Mouse (Mus musculus) retina, postnatal 7 days (tissue): ENCODE results near the gene Ntm.

Source experiments
- DNase-seq: peaks from one replicate; pipeline ENCODE4 v3.0.0-alpha.2; 2012; ENCODE audit warnings: low read depth, low spot score

Gene Ntm

DNA sequence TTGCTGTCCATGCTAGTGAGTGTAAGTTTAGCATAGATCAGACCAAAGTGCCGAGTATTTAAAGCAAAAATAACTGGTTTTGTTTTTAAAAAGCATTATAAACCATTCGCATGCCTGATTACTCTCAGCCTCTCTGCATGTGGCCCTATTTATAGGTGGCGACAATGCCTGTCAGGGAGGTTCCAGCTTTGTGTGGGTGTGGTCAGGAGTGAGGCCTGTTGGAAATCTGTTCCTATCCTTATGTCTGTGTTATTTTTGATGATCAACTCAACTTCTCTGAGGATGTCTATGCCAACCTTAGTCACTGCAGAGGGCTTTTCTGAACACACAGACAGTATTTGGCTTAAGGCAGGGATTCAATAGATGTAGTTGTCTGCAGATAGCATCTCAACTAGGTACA, 78.9 kb downstream of the Ntm start:
- no peak for DNase-seq

DNA sequence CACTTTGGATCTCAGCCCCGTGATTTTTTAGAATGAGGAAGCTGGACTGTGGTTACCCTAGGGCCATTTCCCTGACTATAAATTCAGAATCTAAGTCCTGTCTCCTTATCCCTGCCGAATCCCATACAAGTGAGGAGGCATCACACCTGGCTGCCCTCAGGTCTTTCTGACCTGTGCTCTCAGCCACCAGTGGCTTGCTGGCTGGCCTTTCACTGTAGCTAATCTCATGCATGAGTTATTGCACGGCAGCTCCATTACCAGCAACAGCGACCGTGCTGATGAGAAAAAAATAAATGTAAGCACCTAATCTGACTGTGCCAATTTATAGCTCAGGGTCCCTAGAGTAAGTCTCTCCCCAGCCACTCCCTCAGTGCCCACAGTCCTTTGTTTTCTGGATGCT, 81.3 kb downstream of the Ntm start:
- DNase-seq, result no peak

DNA sequence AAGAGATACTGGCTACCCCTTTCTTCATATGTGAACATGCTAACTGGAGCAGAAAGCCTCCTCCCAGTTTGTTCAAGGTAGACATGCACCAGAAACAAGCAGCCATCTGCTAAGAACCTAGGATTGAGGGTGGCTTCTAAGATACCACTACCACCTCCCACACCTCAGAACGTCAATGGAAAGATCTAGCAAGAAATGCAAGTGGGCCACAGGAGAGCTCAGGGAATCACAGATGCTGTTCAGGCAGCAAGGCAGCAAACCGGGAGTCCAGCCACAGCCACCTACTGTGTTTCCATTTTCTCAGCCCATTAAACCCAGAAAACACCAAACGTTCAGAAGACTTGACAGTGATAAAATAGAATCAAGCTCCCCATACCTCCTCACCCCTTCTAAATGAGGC, 85.4 kb downstream of the Ntm start:
- no peak for DNase-seq

DNA sequence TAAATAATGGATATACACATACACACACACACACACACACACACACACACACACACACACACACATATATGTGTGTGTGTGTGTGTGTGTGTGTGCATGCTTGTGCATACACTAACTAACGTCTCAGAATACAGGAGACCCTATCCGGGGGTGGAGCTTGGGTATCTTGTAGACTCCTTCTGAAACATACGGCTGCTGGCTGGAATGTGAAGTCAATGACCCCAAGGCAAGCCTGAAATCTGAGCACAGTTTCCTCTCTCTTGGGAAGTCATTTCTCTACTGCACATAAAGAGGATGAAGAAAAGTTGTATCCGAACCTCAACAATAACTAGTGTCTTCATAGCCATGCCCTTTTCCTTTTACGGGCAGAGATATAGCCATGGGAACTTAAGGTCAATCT, 95.2 kb downstream of the Ntm start:
- DNase-seq, result no peak

DNA sequence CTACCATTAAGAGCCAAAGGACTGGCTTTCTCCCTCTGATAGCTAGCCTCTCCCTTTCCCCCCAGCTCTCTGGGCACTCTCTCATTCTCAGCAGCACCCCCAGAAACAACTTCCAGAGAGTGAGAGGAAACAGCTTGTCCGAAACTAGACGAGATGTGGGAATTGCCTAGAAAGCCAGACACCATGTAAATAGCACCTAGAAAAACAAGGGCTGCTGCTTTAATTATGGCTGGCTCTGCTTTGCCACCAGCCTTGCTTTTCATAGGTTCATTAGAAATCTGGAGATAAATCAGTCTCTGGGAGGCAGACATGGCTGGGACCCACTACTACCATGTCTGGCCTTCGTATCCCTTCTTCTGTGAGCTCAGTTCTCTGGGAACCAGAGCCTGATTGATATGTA, 96.1 kb downstream of the Ntm start:
- no peak for DNase-seq

DNA sequence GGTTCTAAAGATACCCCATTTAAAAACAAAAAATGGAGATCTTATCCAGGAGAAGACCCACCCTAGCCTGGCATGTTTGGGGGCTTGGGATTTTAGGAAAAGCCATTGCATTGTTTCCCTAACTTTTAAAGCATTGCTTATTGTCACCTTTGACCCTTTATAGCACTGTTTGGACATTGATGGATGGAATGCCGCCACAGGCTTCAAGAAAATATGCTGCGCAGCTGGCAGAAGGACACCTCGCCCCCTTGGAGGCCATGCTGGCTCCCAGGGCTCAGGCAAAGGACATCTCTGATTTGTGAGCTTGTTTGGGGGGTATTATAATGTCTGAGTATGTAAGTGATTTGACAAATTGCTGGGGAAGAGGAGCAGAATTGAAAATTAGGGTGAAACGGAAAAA, 96.8 kb downstream of the Ntm start:
- DNase-seq, result no peak

DNA sequence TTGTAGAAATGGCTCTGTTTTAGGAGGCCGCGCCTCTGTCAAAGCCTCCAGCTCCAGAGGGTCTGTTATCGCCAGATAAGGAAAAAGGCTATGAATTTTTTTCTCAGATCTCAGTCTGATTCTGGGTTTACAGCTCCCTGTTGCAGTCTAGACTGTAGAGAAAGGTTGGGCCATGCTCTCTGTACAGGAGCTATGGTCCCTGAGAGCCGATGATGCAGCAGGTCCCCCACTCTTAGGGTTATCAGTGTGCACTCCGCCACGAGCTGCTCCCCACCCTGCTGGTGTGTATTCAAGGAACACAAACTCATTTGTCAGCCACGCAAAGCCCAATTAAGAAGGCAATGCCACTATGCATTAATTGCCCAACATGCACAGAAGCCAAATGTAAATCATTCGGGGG, 97.4 kb downstream of the Ntm start:
- DNase-seq, result no peak

DNA sequence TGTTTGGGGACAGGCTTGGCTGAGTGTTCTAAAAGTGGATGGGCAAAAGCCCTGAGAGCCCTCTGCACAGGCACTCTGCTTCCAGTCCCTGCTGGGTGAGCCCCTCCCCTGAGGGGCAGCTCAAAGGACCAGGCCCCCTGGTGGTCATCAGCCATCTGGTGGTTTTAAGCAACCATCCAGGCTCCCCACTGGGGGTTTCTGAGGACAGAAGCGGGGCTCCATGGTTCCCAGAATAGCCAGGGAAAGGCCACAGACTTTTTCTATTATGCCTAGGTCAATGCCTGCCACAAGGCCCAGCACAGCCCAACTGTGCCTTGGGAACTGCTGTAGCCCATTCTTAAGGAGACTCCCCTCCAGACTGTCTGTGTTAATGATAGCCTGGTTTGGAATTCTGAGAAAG, 98.1 kb downstream of the Ntm start:
- no peak for DNase-seq

DNA sequence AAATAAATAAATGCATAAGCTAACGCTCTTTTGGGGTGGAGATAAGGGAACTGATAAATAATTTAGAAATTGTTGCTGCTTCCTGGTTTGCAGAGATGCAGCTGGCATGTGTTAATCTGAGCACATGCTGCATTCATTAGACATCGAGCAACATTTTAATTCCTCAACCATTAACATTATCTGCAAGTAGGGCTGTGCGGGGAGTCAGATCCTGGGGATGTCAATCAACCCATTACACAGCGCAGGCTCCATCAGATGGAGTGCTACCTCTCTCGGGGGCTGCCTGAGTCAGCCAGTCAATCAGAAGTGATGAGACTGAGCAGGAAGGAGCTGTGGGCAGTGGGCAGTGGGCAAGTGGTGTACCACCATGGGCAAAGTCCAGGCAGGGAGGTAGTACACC, 100.5 kb downstream of the Ntm start:
- no peak for DNase-seq

DNA sequence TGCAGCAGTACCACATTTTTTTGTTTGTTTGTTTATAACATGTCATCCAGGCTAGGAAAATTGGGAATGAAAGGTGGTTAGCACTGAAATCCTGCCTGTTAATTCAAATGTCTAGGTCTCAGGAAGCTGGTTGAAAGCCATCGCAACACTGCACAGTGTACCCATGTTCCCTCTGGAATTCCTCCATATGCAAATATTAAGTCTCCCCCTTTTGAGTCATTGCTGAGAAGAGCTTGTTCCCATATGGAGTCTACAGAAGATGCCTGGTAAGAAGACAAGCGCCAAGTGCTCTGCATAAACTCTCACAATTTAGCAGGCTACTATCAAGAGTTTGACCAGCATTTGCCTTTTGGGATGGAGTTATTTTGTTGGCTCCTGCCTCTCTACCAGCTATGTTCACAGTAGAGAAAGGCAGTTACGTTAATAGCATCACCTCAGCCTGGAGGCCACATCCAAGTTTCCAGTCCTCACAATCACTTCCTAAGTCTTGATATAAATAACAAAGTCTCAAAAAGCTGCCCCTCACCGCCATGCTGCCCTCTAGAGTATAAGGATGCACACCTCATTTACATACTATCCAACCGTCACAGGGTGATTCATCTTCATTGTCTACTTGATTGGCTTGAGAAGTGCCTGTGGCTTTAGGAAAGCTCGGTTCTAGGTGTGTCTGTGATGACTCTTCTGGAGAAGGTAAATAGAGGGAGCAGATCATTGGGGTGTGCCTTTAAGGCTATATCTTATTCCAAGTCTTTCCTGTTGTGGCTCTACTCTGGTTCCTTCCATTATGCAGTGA, 103.5 kb downstream of the Ntm start:
- DNase-seq, result no peak

DNA sequence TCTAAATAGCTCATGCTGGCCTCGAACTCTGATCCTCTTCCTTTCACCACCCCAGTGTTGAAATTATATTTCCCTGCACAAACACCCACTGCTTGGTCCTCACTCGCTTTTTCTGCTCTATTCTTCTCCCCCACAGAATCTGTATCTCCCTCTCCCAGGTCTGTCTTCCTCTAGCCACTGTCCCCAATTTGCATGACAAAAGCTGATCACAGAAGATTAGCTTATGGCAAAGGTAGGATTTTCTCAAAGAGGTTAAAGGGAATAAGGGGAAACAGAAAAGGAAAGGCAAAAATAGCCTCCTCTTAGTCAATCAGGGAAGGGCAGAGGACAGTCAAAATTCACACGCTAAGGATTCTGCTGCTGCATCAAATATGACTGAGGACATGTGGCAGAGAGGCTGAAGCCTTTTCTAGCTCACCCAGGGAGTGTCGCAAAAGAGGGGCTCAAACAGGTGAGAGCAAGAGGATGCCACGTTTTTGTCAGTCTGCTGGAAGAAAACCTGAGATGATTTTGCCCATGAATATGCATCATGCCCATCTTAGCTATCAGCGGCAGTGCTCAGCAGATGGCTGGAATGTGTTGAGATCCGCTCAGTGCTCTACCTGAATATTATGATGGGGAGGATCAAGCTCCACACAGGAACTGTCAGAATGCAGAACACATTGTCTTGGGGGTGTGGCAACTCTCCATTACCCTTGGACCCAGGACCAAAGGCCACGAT, 114.0 kb downstream of the Ntm start:
- DNase-seq, result no peak

DNA sequence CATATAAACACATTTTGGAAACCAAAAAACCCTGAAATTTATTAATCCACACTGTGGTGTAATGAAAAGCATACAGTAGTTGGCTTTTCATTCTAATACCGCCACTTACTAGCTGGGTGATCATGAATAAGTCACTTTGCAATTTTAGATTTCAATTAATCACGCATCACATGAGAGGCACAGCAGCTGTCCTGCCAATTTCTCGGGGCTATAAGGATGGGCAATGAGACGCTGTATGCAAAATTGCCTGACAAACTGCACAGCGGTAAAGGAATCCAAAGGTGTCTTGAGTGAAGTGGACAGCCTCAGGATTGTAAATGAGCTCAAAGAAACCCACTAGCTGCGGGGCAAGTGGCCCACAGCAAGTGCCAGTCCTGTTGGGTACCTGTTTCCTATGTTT, 125.6 kb downstream of the Ntm start:
- DNase-seq, result no peak

DNA sequence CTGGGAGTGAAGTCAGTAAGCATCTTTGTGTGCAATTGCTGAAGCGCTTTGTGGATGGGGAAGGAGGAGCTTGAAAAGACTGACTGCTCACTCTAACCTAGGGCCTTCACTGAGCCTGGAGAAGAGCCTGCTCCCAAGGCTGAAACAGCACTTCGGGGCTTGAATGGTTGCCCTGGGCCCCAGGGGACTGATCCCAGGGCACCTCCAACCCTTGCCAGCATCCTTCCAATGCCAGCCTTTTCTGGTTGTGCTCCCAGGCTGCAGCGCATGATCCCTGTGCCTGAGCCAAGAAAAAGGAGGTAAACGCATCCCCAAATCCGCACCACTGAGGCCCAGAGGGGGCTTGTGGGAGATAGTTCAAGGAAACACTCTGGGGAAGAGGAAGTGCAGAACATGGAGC, 128.0 kb downstream of the Ntm start:
- no peak for DNase-seq

DNA sequence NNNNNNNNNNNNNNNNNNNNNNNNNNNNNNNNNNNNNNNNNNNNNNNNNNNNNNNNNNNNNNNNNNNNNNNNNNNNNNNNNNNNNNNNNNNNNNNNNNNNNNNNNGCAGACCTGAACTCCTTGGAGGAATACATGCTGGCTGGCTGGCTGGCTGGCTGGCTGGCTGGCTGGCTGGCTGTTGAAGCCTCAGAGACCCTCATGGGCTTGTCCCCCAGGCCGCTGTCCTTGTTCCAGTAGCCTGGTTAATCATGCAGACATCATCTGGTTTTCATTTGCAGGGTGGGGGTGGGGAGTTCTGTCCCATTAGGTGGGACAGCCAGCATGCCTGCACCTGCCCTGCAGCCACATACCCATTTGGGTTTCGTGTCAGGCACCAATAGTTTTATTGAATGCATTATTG, 129.2 kb downstream of the Ntm start:
- no peak for DNase-seq

DNA sequence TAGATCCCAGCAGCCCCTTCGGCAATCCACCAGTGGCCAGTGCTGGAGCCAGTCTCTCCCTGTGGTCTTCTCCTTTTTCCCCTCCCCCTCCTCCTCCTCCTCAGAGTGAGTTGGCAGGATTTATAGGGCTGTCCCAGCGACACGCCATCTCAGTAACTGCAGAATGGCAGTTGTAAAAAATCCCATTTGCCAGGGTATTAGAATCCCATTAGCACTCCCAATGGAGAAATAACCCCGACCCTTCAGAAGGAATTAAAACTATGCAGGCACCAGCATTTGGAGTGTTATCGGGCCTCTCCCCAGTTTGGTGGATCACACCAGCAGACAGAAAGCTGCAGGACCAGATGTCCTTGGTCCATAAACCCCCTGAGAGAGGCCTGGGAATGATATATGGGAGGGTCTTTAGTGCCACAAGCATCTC, 135.7 kb downstream of the Ntm start:
- no peak for DNase-seq

DNA sequence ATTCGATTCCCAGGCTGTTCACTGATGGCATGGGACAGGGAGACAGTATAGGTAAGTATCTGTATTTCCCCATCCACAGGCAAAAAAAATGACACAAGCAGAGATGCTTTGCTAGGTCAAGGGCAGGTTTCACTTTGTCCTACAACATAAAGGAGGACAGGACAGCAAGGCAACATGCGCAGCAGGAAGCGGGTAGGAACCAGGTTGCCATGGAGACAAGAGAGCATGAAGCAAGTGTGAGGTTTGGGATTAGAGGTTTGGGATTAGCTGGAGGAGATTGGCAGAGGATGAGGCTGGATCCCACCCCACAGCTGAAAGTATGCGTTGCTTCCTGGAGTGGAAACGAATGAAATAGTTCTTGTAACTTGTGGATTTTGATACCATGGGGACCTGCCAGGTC, 137.7 kb downstream of the Ntm start:
- DNase-seq, result no peak

DNA sequence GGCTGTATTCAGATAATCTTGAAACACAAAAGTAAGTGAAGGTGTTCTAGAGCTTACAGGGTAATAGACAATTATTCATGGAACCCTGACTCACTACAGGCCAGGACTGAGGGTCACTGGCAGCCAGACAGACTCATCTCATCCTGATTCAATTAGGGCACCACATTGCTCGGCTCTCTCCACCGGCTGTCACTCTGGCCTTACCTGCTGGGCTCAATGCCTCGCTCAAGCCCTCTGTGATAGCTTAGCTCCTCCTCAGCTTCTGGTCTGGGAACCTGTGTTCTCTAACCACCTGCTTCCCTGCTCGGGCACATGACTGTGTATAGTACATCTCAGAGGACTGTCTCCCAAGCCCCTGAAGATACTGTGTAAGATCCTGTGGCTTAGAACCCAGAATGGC, 139.2 kb downstream of the Ntm start:
- no peak for DNase-seq

DNA sequence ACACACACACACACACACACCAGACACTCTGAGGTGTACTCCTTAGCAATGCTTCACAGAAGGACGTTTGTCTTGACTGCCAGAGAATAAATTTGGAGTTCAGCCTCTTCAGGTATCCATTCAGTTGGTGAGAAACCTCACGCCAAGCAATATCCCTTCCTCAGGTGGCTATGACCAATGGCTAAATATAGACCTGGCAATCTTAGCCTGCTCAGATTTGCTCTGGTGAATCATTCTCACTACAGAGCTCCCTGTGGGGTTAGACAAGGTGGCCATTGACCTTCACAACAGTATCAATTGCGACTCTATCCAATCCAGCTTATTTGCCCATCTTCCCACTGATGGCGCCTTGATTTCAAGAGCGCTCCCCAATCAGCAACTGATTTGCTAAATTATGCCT, 150.3 kb downstream of the Ntm start:
- DNase-seq, result no peak

DNA sequence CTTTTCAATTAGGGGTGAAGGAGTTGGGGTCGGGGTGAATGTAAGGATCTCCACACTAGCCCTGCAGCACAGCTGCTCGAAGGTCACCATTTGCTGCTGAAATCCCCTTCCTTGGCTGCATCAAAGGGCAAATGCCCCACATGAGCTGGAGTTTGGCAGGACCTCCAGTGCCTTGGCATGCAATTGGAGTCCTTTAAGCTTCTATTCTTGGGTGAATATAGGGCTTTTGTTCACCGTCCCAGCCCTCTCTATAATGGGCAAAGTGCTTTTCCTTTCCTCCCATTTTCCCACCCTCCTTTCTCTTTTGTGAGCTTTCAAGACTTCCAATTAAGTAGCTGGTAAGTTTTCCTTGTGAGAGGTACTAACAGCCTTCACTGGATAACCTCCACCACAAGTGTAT, 156.2 kb downstream of the Ntm start:
- no peak for DNase-seq

DNA sequence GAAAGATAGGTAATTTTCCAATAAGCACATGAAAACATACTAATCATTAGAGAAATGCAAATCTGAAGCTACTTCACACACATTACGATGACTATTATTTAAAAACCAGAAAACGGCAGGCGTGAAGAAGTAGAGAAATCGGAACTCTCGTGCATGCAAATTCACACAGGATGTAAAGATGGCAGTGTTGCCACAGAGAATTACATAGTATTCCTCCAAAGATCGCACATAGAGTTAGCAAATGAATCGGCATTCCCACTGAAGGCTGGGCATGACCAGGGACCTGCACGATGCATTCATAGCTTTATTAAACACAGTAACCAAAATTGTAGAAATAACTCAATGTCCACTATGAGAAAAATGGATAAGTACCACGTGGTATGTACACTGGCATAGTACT, 158.5 kb downstream of the Ntm start:
- DNase-seq, result no peak

DNA sequence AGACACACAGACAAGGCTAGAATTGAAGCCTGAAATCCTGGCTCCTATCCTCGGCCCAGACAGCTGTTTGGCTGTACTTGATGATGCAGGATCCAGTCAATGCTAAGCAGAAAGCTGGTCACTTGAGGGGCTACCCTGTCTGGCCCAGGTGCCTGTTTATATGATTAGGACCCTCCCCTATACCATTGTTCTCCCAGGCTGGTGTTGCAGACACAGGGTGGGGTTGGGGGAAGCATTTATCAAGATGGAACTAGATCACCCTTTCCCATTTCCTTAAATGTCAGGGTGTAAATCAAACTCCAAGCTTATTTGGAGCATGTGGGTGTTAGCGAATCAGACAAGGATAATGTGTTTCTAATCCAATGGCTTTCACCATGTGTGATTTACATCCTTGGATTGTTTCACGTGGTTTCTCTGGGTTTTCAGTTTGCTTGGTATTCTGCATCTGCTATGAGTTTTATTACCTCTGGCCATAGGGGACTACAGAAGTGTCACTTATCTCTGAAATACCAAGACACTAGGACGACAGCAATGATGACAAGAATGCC, 159.1 kb downstream of the Ntm start:
- no peak for DNase-seq

DNA sequence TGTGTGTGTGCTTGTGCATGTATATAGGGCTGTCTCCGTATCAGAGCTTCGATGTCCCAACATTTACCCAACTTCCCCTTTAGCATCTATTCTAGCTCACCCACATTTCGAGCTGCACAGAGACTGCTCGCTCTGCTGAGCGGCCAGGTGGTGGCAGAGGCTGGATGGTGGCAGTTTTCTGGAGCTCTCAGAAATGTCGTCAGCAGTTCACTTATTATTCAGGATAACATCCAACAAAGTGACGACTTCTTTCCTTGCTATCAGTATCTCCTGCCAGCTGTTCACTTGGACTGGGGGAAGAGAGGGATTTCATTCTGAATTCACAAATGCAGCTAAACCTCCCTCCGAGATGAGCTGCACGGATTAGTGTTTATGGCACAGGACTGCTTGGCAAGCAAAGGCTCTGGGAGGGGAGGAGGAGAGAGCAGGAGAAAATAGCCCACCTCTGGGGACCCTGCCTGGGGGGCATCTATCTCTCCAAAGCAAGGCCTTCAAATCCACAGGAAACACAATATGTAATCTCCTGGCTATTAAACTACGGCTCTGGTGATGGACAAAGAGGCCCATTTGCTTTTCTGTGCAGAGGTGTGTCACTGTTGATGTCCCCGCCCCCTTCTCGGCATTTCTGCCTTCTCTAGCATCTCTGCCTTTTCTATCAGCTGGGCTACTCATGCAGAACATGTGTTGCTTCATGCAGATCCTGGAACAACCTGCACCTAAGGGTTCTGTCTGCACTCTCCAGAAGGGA, 159.8 kb downstream of the Ntm start:
- DNase-seq, result peak; percentile 47
